Mouse (Mus musculus) small intestine, adult 2 months (tissue): ENCODE data around the gene Col2a1.

Source experiments
- CTCF ChIP-seq: fragments of 200-500 bp; IDR thresholded peaks from 2 replicates; pipeline ENCODE4 v1.5.1; 2012; ENCODE audit warnings: low read depth, mild to moderate bottlenecking, control low read depth, inconsistent platforms, low read length, moderate library complexity, mixed read lengths; ENCODE audit not compliant: insufficient replicate concordance, insufficient read length; ENCODE audit errors: extremely low read depth
- POLR2A ChIP-seq: fragments of 200-500 bp; IDR thresholded peaks from 2 replicates; pipeline ENCODE4 v1.6.1; 2012; ENCODE audit warnings: low read depth, mild to moderate bottlenecking, control low read depth, inconsistent platforms, low read length, moderate library complexity

DNA sequence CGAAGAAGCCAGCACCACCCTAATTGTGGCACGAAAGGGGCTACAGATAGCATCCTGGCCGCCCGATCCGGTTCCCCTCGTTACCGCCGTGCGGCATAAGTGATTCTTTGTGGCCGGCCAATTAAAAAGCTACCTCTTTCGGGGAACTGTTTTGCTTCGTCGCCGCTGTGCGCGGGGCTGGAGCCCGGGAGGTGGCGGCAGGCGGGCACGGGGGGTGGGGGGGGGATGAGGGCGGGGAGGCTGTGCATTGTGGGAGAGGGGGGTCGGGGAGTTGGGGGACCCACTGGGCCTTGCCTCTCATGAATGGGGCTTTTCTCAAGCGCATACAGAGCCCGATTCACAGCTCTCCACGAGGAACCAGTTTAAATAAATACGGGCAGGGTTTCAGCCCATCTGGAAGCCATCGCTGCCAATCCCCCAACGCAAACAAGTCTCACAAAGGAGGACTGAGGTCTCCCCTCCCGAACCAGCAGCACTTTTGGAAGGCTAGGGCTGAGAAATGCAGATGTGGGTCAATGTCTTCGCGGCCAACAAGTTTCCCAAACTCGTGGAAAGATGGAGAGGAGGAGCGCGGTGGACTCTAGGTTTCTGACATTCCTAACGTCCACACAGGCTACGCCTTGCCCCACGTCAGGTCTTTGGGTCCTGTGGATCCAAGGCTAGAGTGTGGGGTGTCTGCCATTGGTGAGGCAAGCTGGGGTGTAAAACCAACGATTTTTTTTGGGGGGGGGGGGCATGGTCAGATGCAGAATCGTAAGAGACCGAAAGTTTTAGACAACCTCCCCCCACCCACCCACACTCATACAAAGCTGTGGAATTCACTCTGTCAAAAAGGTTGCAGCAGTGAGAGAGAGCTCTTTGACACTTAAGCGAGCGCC lies 2.1 kb downstream of the Col2a1 start:
- TF ChIP-seq CTCF (no peak), POLR2A (no peak)
